Mouse (Mus musculus) stomach, postnatal 0 days (tissue): Measurements from ENCODE around the gene Armh2. TPM values are rescaled to one million over a fixed set of nuclear protein-coding genes. Genes with fewer than 3 reads are reported as not detected.
A peak's percentile ranks its signal among the peaks of the same experiment; 100 is the strongest.

Experiments used
- ATAC-seq: fragments of 200-750 bp; cut with Nextera tagmentation; 2 replicates; pipeline ENCODE4 v1.8.0; 2017; ENCODE audit not compliant: low FRiP score, low TSS enrichment
- DNase-seq: peaks from one replicate; pipeline ENCODE4 v3.0.0-alpha.2; 2016; ENCODE audit warnings: low spot score
- H3K27ac ChIP-seq: fragments of 300-500 bp; sonication (generic); replicated peaks from 2 replicates; pipeline ENCODE4 v1.5.1; 2014; ENCODE audit warnings: mild to moderate bottlenecking, control low read depth
- H3K27me3 ChIP-seq: fragments of 300-500 bp; sonication (generic); 2 replicates; pipeline ENCODE4 v1.6.1; 2014; ENCODE audit warnings: low read length; ENCODE audit not compliant: control insufficient read depth, insufficient read depth
- H3K36me3 ChIP-seq: fragments of 300-500 bp; sonication (generic); 2 replicates; pipeline ENCODE4 v1.6.1; 2014; ENCODE audit warnings: low read length, mixed read lengths; ENCODE audit not compliant: control insufficient read depth, insufficient read depth
- H3K4me1 ChIP-seq: fragments of 300-500 bp; sonication (generic); replicated peaks from 2 replicates; pipeline ENCODE4 v1.6.1; 2014; ENCODE audit warnings: antibody characterized with exemption; ENCODE audit not compliant: control insufficient read depth, insufficient read depth
- H3K4me2 ChIP-seq: fragments of 300-500 bp; sonication (generic); replicated peaks from 2 replicates; pipeline ENCODE4 v1.6.1; 2014; ENCODE audit warnings: low read depth, mild to moderate bottlenecking, control low read depth, moderate library complexity
- H3K4me3 ChIP-seq: fragments of 300-500 bp; sonication (generic); 2 replicates; pipeline ENCODE4 v1.5.1; 2014; ENCODE audit warnings: low read depth, low read length, control low read depth
- H3K9ac ChIP-seq: fragments of 300-500 bp; sonication (generic); 2 replicates; pipeline ENCODE4 v1.6.1; 2014; ENCODE audit warnings: mild to moderate bottlenecking, low read length, control low read depth, mixed read lengths
- H3K9me3 ChIP-seq: fragments of 300-500 bp; sonication (generic); 2 replicates; pipeline ENCODE4 v1.6.1; 2016; ENCODE audit warnings: low read length; ENCODE audit not compliant: control insufficient read depth
- CTCF ChIP-seq: IDR thresholded peaks from 2 replicates; pipeline ENCODE4 v1.5.1; 2016; ENCODE audit warnings: antibody characterized with exemption, low read depth, mild to moderate bottlenecking, moderate library complexity
- EP300 ChIP-seq: optimal IDR thresholded peaks from 2 replicates; pipeline ENCODE3; 2016; ENCODE audit warnings: antibody characterized with exemption
- WGBS: fragments of 180-500 bp; shearing (Covaris S2); extraction: QIAGEN DNeasy Blood & Tissue Kit; methylation state at CpG from one replicate; pipeline ENCODE4 v1.1.7; 2014; 5-methylcytosine and 5-hydroxymethylcytosine counted together
- polyA plus RNA-seq: library from polyadenylated mRNA; unstranded; fragments of >200 nt; fragmentation: Nextera tagmentation; extraction: Ambion mirVana; gene quantifications from 2 replicates; pipeline ENCODE4 v1.2.1, GENCODE M21; 2015

Gene Armh2
- not detected in 2 replicates for polyA plus RNA-seq

DNA sequence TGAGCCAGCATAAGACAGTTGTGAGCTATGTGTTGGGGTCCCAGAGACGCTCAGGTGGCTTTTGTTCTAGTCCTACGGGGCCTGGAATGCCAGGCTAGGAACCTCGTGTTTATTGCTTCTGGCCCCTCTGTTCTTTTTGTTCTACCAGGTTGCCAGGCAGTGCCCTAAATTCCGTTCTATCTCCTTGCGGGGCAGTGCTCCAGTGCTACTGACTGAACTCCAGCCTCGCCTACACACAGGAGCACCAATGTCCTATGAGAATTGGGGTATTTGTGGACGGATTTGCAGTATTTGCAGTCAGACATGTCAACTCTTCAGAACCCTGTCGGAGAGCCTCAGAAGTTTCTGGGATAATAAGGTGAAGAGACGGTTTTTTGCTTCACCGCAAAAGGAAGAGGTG lies at the start of gene Armh2:
Gene Armh2 (plus strand): TSS at position 205 of the 400 bp plus-strand sequence.
- Histone ChIP-seq H3K36me3 (no peaks in the 10 kb centered on the region), H3K27ac (no peak within 1 kb of the TSS), H3K27me3 (no peaks in the 10 kb centered on the region), H3K4me1 (no peaks in the 10 kb centered on the region), H3K9ac (no peak within 1 kb of the TSS), H3K9me3 (no peaks in the 10 kb centered on the region), H3K4me3 (no peak within 1 kb of the TSS), H3K4me2 (no peak within 1 kb of the TSS)
- 84% methylated on average over 10 of the region's 10 CpGs for WGBS
- ATAC-seq (no peak), DNase-seq (no peak)
- TF ChIP-seq CTCF (no peak), EP300 (no peak)

DNA sequence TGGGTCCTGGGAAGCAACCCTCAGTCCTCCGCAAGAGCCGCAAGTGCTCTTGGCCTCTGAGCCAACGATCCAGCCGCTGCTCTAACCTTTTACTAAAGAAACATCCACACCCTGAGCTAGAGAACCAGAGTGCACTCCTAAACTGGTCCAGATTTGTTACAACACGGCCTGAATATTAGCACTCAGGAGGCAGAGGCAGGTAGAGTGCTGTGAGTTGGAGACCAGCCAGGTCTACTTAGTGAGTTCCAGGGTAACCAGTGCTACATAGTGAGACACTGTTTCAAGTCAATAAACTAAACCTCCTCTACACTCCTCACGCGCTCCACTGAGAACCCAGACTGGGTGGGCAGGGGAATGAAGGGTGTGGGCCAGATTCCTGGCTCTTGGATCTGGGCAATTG lies 47.7 kb upstream of the Armh2 start:
- H3K27me3 ChIP-seq: no peaks in the 10 kb centered on the region

DNA sequence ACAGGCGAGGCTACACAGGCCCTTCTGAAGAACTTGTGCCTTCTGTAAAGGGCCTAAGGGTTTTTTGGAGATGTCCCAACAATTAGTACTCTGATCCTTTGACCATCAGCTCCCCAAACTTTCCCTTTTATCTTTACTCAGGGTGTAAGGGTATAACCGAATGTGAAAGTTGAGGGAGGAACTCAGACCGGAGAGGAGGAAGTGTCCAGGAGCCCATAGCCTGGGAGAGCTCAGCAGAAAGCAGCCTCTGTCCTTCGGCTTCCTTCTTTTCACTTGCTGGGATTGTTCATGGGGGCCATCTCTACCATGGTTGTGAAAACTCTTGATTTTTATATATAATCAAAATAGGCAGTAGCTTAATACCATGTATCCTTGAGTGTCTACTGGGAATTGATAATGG lies 42.3 kb upstream of the Armh2 start:
- Histone ChIP-seq H3K36me3 (no peaks in the 10 kb centered on the region), H3K4me1 (no peaks in the 10 kb centered on the region), H3K9ac (no peak overlapping the region), H3K9me3 (no peaks in the 10 kb centered on the region), H3K4me3 (no peak overlapping the region), H3K27ac (no peak overlapping the region), H3K4me2 (no peak overlapping the region), H3K27me3 (no peaks in the 10 kb centered on the region)
- DNase-seq (no peak), ATAC-seq (no peak)
- TF ChIP-seq EP300 (no peak), CTCF (no peak)
- WGBS: 83% methylated on average over 4 of the region's 4 CpGs

More for the DNA sequence above, 47.7 kb upstream of the Armh2 start:
- TF ChIP-seq CTCF (no peak), EP300 (no peak)
- Histone ChIP-seq H3K9ac (no peak overlapping the region), H3K4me1 (no peaks in the 10 kb centered on the region), H3K4me3 (no peak overlapping the region), H3K4me2 (no peak overlapping the region), H3K36me3 (no peaks in the 10 kb centered on the region), H3K27ac (no peak overlapping the region), H3K9me3 (no peaks in the 10 kb centered on the region)
- ATAC-seq (no peak), DNase-seq (no peak)
- WGBS: 79% methylated on average over 7 of the region's 7 CpGs

DNA sequence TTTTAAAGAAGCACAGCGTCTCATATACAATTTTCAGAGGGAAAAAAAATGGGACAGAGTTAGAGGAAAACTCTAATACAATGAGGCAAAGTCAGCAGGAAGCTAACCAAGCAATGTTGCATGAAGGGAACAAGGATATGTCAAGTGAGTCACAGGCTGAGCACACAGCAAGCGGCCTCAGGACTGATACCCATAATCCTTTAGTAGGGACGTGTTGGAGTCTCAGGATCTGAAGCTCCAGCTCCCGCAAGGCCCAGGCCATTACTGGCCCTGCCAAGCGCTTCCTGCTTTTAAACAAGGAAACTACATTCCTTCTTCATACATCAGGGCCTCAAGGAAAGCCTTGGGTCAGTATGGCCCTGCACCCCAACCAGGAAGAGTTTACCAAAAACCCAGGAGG lies 38.9 kb upstream of the Armh2 start:
- WGBS: 70% methylated on average over 5 of the region's 5 CpGs
- Histone ChIP-seq H3K27ac (no peak overlapping the region), H3K9me3 (no peaks in the 10 kb centered on the region), H3K36me3 (no peaks in the 10 kb centered on the region), H3K4me1 (no peaks in the 10 kb centered on the region), H3K27me3 (no peaks in the 10 kb centered on the region), H3K4me3 (no peak overlapping the region), H3K9ac (no peak overlapping the region), H3K4me2 (no peak overlapping the region)
- DNase-seq (no peak), ATAC-seq (peak; percentile 80)
- TF ChIP-seq EP300 (no peak), CTCF (no peak)

DNA sequence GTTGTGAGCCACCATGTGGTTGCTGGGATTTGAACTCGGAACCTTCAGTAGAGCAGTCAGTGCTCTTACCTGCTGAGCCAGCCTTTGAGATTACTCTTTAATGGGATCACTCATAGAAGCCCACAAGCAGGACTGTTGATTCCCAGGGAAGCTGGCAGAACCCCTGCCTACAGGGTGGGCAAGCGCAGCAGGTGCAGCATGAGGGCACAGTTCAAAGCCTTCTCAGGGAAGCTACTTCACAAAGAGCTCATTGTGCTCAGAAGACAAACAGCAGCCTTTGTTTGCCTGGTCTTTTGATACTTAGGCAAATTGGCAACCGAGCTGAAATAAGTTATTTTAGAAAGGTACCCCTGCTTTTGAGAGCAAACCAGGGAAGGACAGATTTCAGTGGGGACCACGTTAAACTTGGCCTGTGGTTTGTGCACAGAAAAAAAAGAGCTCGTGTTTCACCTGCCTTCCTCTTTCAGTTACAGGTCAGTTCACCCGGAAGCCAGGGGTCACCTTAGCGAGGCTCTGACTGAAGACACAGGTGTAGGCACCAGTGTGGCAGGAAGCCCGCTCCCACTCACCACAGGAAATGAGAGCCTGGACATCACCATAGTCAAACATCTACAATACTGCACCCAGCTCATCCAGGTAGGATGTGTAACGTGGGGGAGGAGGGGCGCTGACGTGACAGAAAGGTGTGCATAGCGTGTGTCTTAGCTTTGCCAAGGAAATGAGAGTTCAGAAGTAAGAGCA lies 31.2 kb upstream of the Armh2 start:
- no peaks in the 10 kb centered on the region for H3K9me3 ChIP-seq
- peak; percentile 47 for DNase-seq
- H3K4me2 ChIP-seq: no peak overlapping the region
- H3K27me3 ChIP-seq: no peaks in the 10 kb centered on the region
- TF ChIP-seq EP300: no peak
- TF ChIP-seq CTCF: no peak
- H3K36me3 ChIP-seq: no peaks in the 10 kb centered on the region
- WGBS: 65% methylated on average over 12 of the region's 12 CpGs
- H3K9ac ChIP-seq: no peak overlapping the region
- no peaks in the 10 kb centered on the region for H3K4me1 ChIP-seq
- H3K27ac ChIP-seq: no peak overlapping the region
- peak; percentile 64 for ATAC-seq
- H3K4me3 ChIP-seq: no peak overlapping the region

DNA sequence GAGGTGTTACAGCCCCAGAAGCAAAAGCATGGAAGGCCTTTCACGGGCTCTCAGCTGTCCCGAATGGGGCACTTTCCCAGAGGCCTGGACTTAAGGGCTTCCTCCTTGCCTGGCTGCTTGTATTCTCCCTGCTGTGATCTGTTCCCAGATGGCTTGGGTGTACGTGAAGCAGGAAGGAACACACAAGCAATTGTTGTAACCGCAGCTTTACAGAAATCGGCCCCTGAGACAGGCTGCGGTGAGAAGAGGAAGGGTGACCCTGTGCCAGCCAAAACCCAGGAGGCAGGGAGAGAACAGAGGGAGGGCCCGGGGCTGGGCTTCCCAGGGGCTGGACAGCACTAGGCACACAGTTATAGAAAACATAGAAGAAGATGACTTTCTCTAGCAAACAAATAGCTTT lies 30.1 kb upstream of the Armh2 start:
- H3K27ac ChIP-seq: peak overlapping the region; percentile 31
- TF ChIP-seq EP300: no peak
- H3K4me3 ChIP-seq: no peak overlapping the region
- no peaks in the 10 kb centered on the region for H3K36me3 ChIP-seq
- no peaks in the 10 kb centered on the region for H3K9me3 ChIP-seq
- no peaks in the 10 kb centered on the region for H3K27me3 ChIP-seq
- H3K4me2 ChIP-seq: no peak overlapping the region
- ATAC-seq: no peak
- no peaks in the 10 kb centered on the region for H3K4me1 ChIP-seq
- 59% methylated on average over 7 of the region's 7 CpGs for WGBS
- no peak for DNase-seq
- H3K9ac ChIP-seq: no peak overlapping the region
